Mouse (Mus musculus) neural tube, embryonic 10.5 days (tissue): Measurements from ENCODE around the gene Tomt.

Experiments
- DNase-seq: peaks from one replicate; pipeline ENCODE4 v3.0.0-alpha.2; 2017; ENCODE audit warnings: low spot score; ENCODE audit errors: extremely low spot score

Tomt gene

DNA sequence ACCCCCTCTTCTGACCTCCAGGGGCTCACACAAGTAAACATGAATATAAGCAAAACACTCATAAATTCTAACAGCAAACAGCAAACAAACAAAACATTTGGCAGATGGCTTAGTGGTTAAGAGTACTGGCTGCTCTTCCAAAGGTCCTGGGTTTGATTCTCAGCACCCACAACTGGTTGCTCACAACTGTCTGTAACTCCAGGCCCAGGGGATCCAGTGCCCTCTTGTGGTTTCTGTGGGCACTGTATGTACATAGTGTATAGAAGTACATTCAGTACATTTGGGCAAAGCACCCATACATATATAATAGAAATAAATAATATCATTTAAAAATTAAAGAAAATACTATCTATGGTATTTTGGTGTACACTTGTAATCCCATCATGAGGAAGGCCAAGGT is 3.3 kb downstream of the Tomt start:
- no peak for DNase-seq

DNA sequence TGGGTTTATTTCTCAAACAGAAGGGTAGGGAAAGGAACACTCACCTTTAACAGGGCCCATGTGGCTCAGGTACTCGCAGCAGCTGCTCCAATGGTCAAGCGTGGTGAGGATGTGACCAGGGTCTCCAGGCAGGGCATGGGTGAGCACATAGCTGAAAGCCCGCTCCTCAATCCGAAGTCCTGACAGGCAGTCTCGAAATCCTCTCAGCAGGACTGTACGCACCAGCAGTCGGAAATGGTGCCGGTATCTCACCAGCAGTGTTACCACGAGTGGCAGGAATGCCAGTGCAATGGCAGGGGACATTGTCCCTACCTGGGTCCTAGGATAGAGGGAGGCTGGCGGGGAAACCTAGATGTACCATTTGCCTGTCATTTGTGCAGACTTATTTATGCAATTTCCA is 4.2 kb downstream of the Tomt start:
- no peak for DNase-seq

GRCm38 (mm10) chr7:101900331-101901097 is 5.6 kb downstream of the Tomt start:
- no peak for DNase-seq

DNA sequence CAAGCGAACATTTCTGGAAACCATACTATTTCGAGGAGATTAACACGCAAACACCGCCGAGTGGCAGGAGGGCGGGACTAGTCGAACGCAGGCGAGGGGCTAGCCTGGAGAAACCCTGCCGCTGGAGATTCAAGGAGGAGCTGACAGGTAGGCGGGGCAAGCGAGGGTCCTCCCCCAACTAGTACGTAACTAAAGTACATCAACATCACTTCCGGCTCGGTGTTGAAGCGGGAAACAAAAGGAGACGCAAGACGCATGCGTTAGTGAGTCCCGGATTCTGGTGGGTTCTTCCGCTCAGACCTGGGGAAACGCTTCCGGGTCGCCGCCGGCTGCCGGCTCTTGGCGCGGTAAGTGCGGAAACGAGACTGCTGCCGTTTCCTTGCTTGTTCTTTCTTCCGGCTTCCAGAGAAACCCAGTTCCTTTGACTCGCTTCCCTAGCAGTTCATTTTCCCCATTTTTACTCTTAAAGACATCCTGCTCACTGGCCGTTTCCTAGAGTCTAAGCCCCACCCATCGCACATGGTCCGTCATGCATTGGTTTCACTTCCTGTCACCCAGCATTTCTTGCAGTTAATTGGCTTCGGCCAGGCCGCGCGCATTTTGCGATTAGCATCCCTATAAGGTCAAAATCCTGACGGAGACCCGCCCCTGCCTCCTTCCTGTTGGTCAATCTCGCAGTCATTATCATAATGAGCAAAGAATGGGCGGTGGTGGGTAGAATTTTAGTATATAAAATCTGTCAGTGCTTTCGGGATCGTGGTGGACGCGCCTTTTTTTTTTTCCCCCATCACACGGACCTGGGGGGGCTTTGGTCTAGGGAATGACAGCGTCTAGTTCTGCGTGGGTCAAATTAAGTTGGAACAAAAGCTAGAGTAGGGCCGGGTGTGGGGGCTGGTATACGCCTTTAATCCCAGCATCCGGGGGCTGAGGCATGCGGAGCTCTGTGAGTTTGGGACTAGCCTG is 9.8 kb downstream of the Tomt start:
- DNase-seq, result peak; percentile 95

- DNase-seq, result no peak
These were observed 10.5 kb downstream of the Tomt start for GRCm38 (mm10) chr7:101895695-101896094.

GRCm38 (mm10) chr7:101888460-101888859 is 17.7 kb downstream of the Tomt start:
- no peak for DNase-seq

GRCm38 (mm10) chr7:101886274-101886673 is 19.9 kb downstream of the Tomt start:
- DNase-seq, result no peak

- no peak for DNase-seq
These were observed 22.0 kb downstream of the Tomt start for GRCm38 (mm10) chr7:101884160-101884559.

DNA sequence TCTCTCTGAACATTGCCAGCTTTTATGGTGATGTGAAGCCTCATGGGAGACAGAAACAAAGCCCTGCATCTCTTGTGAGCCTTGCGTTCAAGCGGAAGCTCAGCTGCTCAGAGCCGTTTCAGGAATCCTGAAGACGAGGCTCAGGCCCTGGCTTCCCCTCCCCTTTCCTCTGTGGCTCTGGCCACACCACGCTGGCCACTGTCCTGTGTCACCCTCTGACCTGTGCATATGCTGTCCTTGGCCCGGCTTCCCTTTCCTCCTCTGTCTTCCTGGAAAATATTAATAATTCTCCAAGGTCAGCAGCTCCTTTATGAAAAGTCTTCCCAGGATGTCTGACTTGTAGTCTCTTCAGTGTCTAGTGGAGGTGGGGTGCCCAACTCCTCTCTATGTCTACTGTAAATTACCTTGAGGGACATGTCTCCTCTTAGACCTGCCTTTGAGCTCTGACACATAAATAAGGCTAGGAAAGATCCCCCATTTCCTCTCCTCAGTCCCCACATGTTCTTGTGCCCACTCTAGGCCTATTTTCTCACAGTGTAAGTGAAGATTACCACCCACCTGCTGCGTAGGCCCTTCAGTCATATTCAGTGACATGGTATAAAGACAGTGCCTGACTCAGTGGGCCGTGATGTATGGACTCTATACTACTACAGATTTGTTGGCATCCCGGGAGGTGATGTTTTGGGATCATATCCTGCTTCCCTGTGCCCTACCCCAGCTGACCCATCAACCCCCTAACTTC is 23.6 kb downstream of the Tomt start:
- DNase-seq, result no peak

- no peak for DNase-seq
These were observed 25.3 kb downstream of the Tomt start for GRCm38 (mm10) chr7:101880855-101881254.

GRCm38 (mm10) chr7:101875978-101876377 is 30.2 kb downstream of the Tomt start:
- DNase-seq, result no peak

DNA sequence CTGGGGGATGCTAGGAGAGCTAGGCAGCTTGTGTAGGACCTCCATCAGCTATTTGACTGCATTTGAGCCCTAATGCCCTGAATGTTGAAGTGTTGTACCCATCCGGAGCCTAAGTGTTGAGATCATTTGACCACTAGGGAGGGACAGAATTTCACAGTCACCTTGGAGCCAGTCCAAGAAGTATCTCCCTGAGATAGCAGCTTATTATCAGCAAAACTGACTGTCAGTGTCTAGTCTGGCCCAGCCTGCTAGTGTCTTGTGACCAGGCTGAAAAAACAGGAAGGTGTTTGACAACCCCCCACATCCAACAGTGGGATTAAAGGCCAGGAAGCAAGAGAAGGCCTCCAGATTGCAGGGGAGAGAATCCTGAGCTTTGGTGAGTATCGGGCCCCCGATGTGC is 34.9 kb downstream of the Tomt start:
- DNase-seq, result no peak

GRCm38 (mm10) chr7:101870629-101871028 is 35.5 kb downstream of the Tomt start, which contains the start of gene Folr1:
Gene Folr1 (minus strand): TSS chr7:101870788.
- DNase-seq, result no peak

DNA sequence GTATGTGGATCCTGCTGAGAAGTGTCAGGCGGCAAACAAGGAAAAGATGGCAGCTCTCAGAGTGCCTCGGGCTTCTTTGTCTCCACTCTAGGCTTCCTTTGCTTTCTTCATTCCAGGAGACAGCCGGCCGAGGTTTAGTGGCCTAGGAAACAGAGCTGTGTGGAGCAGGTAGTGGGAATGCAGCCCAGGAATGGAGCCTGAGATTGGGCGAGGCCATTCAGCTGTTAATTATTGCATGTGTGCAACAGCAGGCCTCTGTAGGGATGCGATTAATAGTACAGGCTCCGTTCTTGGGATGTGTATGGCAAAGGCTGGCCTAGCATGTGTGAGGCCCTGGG is 37.0 kb downstream of the Tomt start:
- no peak for DNase-seq

DNA sequence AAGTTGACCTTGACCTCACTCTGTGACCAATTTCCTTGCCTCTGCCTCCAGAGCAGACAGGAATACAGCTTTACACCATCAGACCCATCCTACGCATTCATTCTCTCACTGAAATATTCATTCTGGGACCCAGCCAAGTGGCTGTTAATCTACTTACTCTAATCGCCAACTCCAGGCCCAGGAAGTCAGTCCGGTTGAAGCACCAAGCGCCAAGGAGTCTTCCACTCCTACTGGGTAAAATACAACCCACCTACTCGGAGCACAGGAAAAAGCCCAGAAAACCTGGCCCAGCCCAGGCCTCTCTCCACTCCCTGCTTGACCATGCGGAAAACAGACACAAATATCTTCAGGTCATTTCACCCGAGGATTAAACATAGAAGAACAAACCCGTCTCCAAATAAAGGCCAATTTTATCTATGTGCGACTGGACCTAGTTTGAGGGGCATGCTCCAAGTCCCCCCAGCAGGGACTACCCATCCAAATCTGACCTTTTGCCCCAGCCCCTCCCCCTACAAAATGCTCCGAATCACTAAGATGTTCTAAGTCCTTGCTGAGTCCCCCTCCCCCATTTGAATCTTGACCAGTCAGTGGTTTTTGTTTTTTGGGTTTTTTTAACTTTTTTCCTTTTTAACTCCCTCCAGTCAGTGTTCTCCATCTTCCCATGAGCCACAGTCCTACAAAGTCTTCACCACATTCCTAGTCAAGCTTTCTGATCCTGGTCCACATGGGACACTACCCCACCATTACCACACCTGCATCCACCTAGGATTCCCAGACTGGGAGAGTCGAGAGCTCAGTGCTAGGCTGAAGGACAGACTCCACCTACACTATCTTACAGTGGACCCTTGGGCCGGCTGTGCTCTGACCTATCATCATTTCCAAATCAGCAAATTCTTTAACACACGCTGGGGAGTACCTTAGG is 37.7 kb downstream of the Tomt start:
- no peak for DNase-seq

DNA sequence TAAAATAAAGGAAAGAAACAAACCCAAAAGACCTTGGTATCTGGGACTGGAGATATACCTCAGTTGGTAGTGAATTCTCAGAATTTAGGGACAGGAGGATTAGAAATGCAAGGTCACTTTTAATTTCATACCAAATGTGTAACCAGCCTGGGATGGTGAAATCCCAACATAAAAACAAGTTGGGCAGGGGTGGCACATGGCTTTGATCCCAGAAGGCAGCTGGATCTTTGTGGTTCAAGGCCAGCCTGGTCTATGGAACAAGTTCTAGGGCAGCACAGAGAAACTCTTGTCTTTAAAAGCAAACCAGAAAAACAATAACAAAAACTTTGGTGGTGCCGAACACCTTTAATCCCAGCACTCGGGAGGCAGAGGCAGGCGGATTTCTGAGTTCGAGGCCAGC is 38.7 kb downstream of the Tomt start:
- DNase-seq, result no peak

- no peak for DNase-seq
These were observed 39.5 kb downstream of the Tomt start for GRCm38 (mm10) chr7:101866491-101867265.

- DNase-seq, result no peak
These were observed 42.7 kb downstream of the Tomt start, which contains the start of gene Anapc15 for GRCm38 (mm10) chr7:101863415-101863814. Gene Anapc15 (plus strand): TSS chr7:101863715.

- DNase-seq, result no peak
These were observed 43.9 kb downstream of the Tomt start for GRCm38 (mm10) chr7:101862291-101862690.

DNA sequence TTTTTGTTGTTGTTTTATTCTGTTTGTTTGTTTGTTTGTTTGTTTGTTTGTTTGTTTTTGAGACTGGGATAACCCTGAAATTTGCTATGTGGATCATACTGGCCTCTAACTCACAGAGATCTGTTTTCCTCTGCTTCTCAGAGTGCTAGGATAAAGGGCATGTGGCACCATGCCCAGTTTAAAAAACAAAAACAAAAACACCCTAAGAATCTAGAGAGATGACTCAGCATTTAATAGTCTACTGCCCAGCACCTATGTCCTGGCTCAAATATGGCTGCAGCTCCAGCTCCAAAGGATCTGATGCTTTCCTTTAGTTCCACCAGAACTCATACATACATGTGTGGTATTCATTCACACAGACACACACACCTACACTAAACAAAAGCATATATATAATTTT is 45.2 kb downstream of the Tomt start:
- DNase-seq, result no peak
